Mouse (Mus musculus): Measurements from ENCODE around the gene Acacb. TPM values are rescaled to one million over a fixed set of nuclear protein-coding genes. Genes with fewer than 3 reads are reported as not detected.

Acacb gene
- 3.0 and 4.6 TPM in 2 replicates for polyA plus RNA-seq (2012; rRNA removed)

GRCm38 (mm10) chr5:114146028-114146888 is at the start of gene Acacb:
Gene Acacb, plus strand, starts transcription at chr5:114146535.
- no peaks in the 10 kb centered on the region for H3K36me3 ChIP-seq (ENCODE audit: control insufficient read depth, insufficient read depth, low read length)
- peaks cover 20% of the 10 kb centered on the region for H3K4me1 ChIP-seq (ENCODE audit: control insufficient read depth, insufficient read depth, low read length)
- no peak within 1 kb of the TSS for H3K4me3 ChIP-seq (ENCODE audit: control insufficient read depth, low read depth, low read length)
- H3K27me3 ChIP-seq (ENCODE audit: control insufficient read depth, insufficient read depth, low read length): no peaks in the 10 kb centered on the region
- H3K27ac ChIP-seq (ENCODE audit: control insufficient read depth, insufficient read depth, low read depth, low read length): no peak within 1 kb of the TSS
- TF ChIP-seq POLR2A (IDR thresholded peaks at IDR 0.05; ENCODE audit: control insufficient read depth, low read depth, low read length) (no peak), CTCF (IDR thresholded peaks at IDR 0.05; ENCODE audit: control insufficient read depth, insufficient read depth, insufficient replicate concordance, low read depth, low read length) (no peak)

- Histone ChIP-seq H3K4me3 (ENCODE audit: control insufficient read depth, low read depth, low read length) (peak overlapping the region; percentile 97), H3K27ac (ENCODE audit: control insufficient read depth, insufficient read depth, low read depth, low read length) (no peak overlapping the region)
- TF ChIP-seq POLR2A (IDR thresholded peaks at IDR 0.05; ENCODE audit: control insufficient read depth, low read depth, low read length) (peak; percentile 43; the same call in 1 of the 2 replicates), CTCF (IDR thresholded peaks at IDR 0.05; ENCODE audit: control insufficient read depth, insufficient read depth, insufficient replicate concordance, low read depth, low read length) (no peak; the same call in 1 of the 2 replicates)
Measured at GRCm38 (mm10) chr5:114099709-114100389, 46.5 kb upstream of the Acacb start.

GRCm38 (mm10) chr5:114100390-114101099 is 45.8 kb upstream of the Acacb start:
- peak overlapping the region; percentile 97 for H3K4me3 ChIP-seq (ENCODE audit: control insufficient read depth, low read depth, low read length)
- no peaks in the 10 kb centered on the region for H3K27me3 ChIP-seq (ENCODE audit: control insufficient read depth, insufficient read depth, low read length)
- H3K36me3 ChIP-seq (ENCODE audit: control insufficient read depth, insufficient read depth, low read length): no peaks in the 10 kb centered on the region; the same call in none of the 2 replicates
- H3K27ac ChIP-seq (ENCODE audit: control insufficient read depth, insufficient read depth, low read depth, low read length): peak overlapping the region; percentile 18; the same call in 1 of the 2 replicates
- TF ChIP-seq POLR2A (IDR thresholded peaks at IDR 0.05; ENCODE audit: control insufficient read depth, low read depth, low read length) (no peak), CTCF (IDR thresholded peaks at IDR 0.05; ENCODE audit: control insufficient read depth, insufficient read depth, insufficient replicate concordance, low read depth, low read length) (no peak)
- peaks cover 10% of the 10 kb centered on the region for H3K4me1 ChIP-seq (ENCODE audit: control insufficient read depth, insufficient read depth, low read length)

More at GRCm38 (mm10) chr5:114099709-114100389, 46.5 kb upstream of the Acacb start:
- no peaks in the 10 kb centered on the region for H3K27me3 ChIP-seq (ENCODE audit: control insufficient read depth, insufficient read depth, low read length)
- H3K4me1 ChIP-seq (ENCODE audit: control insufficient read depth, insufficient read depth, low read length): peaks cover 10% of the 10 kb centered on the region
- no peaks in the 10 kb centered on the region; the same call in 1 of the 2 replicates for H3K36me3 ChIP-seq (ENCODE audit: control insufficient read depth, insufficient read depth, low read length)

- Histone ChIP-seq H3K27ac (ENCODE audit: control insufficient read depth, insufficient read depth, low read depth, low read length) (no peak overlapping the region), H3K4me3 (ENCODE audit: control insufficient read depth, low read depth, low read length) (no peak overlapping the region), H3K36me3 (ENCODE audit: control insufficient read depth, insufficient read depth, low read length) (no peaks in the 10 kb centered on the region; the same call in none of the 2 replicates), H3K4me1 (ENCODE audit: control insufficient read depth, insufficient read depth, low read length) (peaks cover 10% of the 10 kb centered on the region), H3K27me3 (ENCODE audit: control insufficient read depth, insufficient read depth, low read length) (no peaks in the 10 kb centered on the region)
- TF ChIP-seq CTCF (IDR thresholded peaks at IDR 0.05; ENCODE audit: control insufficient read depth, insufficient read depth, insufficient replicate concordance, low read depth, low read length) (no peak), POLR2A (IDR thresholded peaks at IDR 0.05; ENCODE audit: control insufficient read depth, low read depth, low read length) (no peak)
Measured at GRCm38 (mm10) chr5:114101873-114102272, 44.5 kb upstream of the Acacb start.

GRCm38 (mm10) chr5:114102807-114103206 is 43.5 kb upstream of the Acacb start:
- H3K36me3 ChIP-seq (ENCODE audit: control insufficient read depth, insufficient read depth, low read length): no peaks in the 10 kb centered on the region; the same call in none of the 2 replicates
- no peak for TF ChIP-seq CTCF (IDR thresholded peaks at IDR 0.05; ENCODE audit: control insufficient read depth, insufficient read depth, insufficient replicate concordance, low read depth, low read length)
- TF ChIP-seq POLR2A (IDR thresholded peaks at IDR 0.05; ENCODE audit: control insufficient read depth, low read depth, low read length): no peak
- H3K27ac ChIP-seq (ENCODE audit: control insufficient read depth, insufficient read depth, low read depth, low read length): no peak overlapping the region
- no peaks in the 10 kb centered on the region for H3K27me3 ChIP-seq (ENCODE audit: control insufficient read depth, insufficient read depth, low read length)
- H3K4me1 ChIP-seq (ENCODE audit: control insufficient read depth, insufficient read depth, low read length): peaks cover 12% of the 10 kb centered on the region
- H3K4me3 ChIP-seq (ENCODE audit: control insufficient read depth, low read depth, low read length): no peak overlapping the region

GRCm38 (mm10) chr5:114106391-114106935 is 39.9 kb upstream of the Acacb start:
- peaks cover 3% of the 10 kb centered on the region for H3K36me3 ChIP-seq (ENCODE audit: control insufficient read depth, insufficient read depth, low read length)
- peaks cover 2% of the 10 kb centered on the region; the same call in 1 of the 2 replicates for H3K4me1 ChIP-seq (ENCODE audit: control insufficient read depth, insufficient read depth, low read length)
- no peak overlapping the region for H3K27ac ChIP-seq (ENCODE audit: control insufficient read depth, insufficient read depth, low read depth, low read length)
- H3K4me3 ChIP-seq (ENCODE audit: control insufficient read depth, low read depth, low read length): no peak overlapping the region
- no peak for TF ChIP-seq CTCF (IDR thresholded peaks at IDR 0.05; ENCODE audit: control insufficient read depth, insufficient read depth, insufficient replicate concordance, low read depth, low read length)
- TF ChIP-seq POLR2A (IDR thresholded peaks at IDR 0.05; ENCODE audit: control insufficient read depth, low read depth, low read length): no peak
- no peaks in the 10 kb centered on the region for H3K27me3 ChIP-seq (ENCODE audit: control insufficient read depth, insufficient read depth, low read length)

Measured in testis, adult 2 months (tissue).